Mouse (Mus musculus): ENCODE results near the gene G3bp2. TPM values are rescaled to one million over a fixed set of nuclear protein-coding genes. Genes with fewer than 3 reads are reported as not detected.
A peak's percentile ranks its signal among the peaks of the same experiment; 100 is the strongest.

G3bp2 gene
- polyA plus RNA-seq, 1 experiment from 2014 or later: 334 TPM

DNA sequence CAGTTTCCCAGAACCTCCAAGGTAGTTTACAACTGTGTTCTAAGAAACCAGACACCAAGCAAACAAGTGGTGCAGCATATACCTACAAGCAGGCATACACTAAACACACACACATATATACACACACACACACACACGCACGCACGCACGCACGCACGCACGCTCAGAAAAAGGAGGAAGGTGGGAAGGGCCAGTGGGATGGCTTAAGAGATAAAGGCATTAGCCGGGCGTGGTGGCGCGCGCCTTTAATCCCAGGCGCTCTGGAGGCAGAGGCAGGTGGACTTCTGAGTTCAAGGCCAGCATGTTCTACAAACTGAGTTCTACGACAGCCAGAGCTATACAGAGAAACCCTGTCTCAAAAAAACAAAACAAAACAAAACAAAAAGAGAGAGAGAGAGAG is 9.5 kb downstream of the G3bp2 start:
- Histone ChIP-seq H3K4me3 (no peak overlapping the region), H3K27me3 (no peaks in the 10 kb centered on the region), H3K36me3 (peaks cover 8% of the 10 kb centered on the region), H3K4me2 (replicated peaks) (no peak overlapping the region), H3K9me3 (replicated peaks) (no peaks in the 10 kb centered on the region), H3K27ac (no peak overlapping the region), H3K9ac (no peak overlapping the region), H3K4me1 (no peaks in the 10 kb centered on the region)
- ATAC-seq (ENCODE audit: low FRiP score): no peak
- WGBS: 92% methylated on average over 14 of the region's 14 CpGs

DNA sequence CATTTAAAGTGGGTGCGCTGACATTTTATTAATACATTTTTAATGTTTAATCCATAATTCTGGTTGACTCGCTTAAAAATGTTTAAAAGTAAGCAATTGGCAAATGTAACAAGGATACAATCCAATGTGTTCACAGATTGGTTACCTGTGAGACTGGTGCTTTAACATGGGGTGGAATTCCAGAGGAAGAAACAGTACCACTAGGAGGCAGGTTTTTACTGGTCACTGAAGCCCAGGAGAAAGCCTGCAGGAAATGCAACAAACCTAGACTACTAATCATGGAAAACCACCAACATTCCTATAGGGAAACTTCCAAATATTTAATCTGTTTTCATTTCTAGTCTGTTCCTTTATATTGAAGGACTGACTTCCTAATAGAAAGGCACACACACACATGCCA is 20.3 kb downstream of the G3bp2 start:
- Histone ChIP-seq H3K36me3 (peaks cover 65% of the 10 kb centered on the region), H3K4me3 (no peak overlapping the region), H3K27me3 (no peaks in the 10 kb centered on the region), H3K9me3 (replicated peaks) (no peaks in the 10 kb centered on the region), H3K9ac (no peak overlapping the region), H3K4me2 (replicated peaks) (no peak overlapping the region), H3K4me1 (no peaks in the 10 kb centered on the region), H3K27ac (no peak overlapping the region)
- ATAC-seq (ENCODE audit: low FRiP score): no peak
- 99% methylated on average over 2 of the region's 2 CpGs for WGBS

GRCm38 (mm10) chr5:92052866-92053265 is 30.7 kb downstream of the G3bp2 start:
- H3K4me3 ChIP-seq: no peak overlapping the region
- H3K27ac ChIP-seq: no peak overlapping the region
- H3K4me1 ChIP-seq: no peaks in the 10 kb centered on the region
- no peak overlapping the region for H3K9ac ChIP-seq
- WGBS: 92% methylated on average over 6 of the region's 6 CpGs
- ATAC-seq (ENCODE audit: low FRiP score): no peak
- no peak overlapping the region for H3K4me2 ChIP-seq (replicated peaks)
- H3K27me3 ChIP-seq: no peaks in the 10 kb centered on the region
- H3K9me3 ChIP-seq (replicated peaks): no peaks in the 10 kb centered on the region
- H3K36me3 ChIP-seq: peaks cover 56% of the 10 kb centered on the region

- ATAC-seq (ENCODE audit: low FRiP score): no peak
- 87% methylated on average over 3 of the region's 3 CpGs for WGBS
- Histone ChIP-seq H3K9me3 (replicated peaks) (no peaks in the 10 kb centered on the region), H3K4me2 (replicated peaks) (no peak overlapping the region), H3K4me3 (no peak overlapping the region), H3K27me3 (no peaks in the 10 kb centered on the region), H3K9ac (no peak overlapping the region), H3K4me1 (no peaks in the 10 kb centered on the region), H3K27ac (no peak overlapping the region), H3K36me3 (peaks cover 32% of the 10 kb centered on the region)
Observed at GRCm38 (mm10) chr5:92050419-92050818, 33.1 kb downstream of the G3bp2 start.

GRCm38 (mm10) chr5:92043783-92044182 is 39.7 kb downstream of the G3bp2 start, which contains the start of gene Cdkl2:
Cdkl2 (minus strand) TSS chr5:92043883.
- 73% methylated on average over 4 of the region's 4 CpGs for WGBS
- H3K27me3 ChIP-seq: peaks cover 7% of the 10 kb centered on the region
- H3K4me1 ChIP-seq: 0 out of 2 replicates have a peak, but pooled peaks cover 3% of the 10 kb centered on the region
- peak within 1 kb of the TSS; percentile 63 for H3K4me3 ChIP-seq
- no peaks in the 10 kb centered on the region for H3K36me3 ChIP-seq
- no peaks in the 10 kb centered on the region for H3K9me3 ChIP-seq (replicated peaks)
- peak within 1 kb of the TSS; percentile 91 for H3K4me2 ChIP-seq (replicated peaks)
- ATAC-seq (ENCODE audit: low FRiP score): no peak
- H3K27ac ChIP-seq: no peak within 1 kb of the TSS
- H3K9ac ChIP-seq: peak within 1 kb of the TSS; percentile 32; the same call in 1 of the 2 replicates

GRCm38 (mm10) chr5:92042377-92043348 is 40.9 kb downstream of the G3bp2 start:
- peak overlapping the region; percentile 32; the same call in 1 of the 2 replicates for H3K9ac ChIP-seq
- peak overlapping the region; percentile 91 for H3K4me2 ChIP-seq (replicated peaks)
- H3K4me1 ChIP-seq: 0 out of 2 replicates have a peak, but pooled peaks cover 3% of the 10 kb centered on the region
- peak; percentile 99 for ATAC-seq (ENCODE audit: low FRiP score)
- 1% methylated on average over 68 of the region's 68 CpGs for WGBS
- no peaks in the 10 kb centered on the region for H3K36me3 ChIP-seq
- no peaks in the 10 kb centered on the region for H3K9me3 ChIP-seq (replicated peaks)
- H3K4me3 ChIP-seq: peak overlapping the region; percentile 63
- H3K27me3 ChIP-seq: peaks cover 9% of the 10 kb centered on the region
- no peak overlapping the region for H3K27ac ChIP-seq

DNA sequence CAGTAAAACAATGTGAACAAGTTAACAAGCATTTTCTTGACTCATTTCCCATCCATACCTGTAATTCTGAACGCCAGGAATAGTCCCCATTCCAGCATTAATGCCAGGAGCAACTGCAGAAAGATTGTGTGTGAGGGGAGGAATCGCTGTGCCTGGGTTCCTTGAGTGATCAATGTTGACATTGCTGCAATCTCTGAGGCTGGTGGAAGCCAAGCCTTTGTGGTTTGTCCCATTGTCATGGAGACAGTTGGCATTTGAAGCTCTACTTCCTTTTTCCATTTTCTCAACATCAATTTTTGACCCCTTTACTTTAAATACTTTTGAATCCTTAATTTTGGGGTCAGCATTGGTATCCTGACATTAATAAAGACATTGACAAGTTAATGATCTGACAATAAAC is 63.6 kb downstream of the G3bp2 start:
- no peak for ATAC-seq (ENCODE audit: low FRiP score)
- Histone ChIP-seq H3K4me1 (no peaks in the 10 kb centered on the region), H3K9ac (no peak overlapping the region), H3K4me2 (replicated peaks) (no peak overlapping the region), H3K9me3 (replicated peaks) (no peaks in the 10 kb centered on the region), H3K4me3 (no peak overlapping the region), H3K27ac (no peak overlapping the region), H3K27me3 (no peaks in the 10 kb centered on the region), H3K36me3 (no peaks in the 10 kb centered on the region)
- 66% methylated on average over 2 of the region's 2 CpGs for WGBS

DNA sequence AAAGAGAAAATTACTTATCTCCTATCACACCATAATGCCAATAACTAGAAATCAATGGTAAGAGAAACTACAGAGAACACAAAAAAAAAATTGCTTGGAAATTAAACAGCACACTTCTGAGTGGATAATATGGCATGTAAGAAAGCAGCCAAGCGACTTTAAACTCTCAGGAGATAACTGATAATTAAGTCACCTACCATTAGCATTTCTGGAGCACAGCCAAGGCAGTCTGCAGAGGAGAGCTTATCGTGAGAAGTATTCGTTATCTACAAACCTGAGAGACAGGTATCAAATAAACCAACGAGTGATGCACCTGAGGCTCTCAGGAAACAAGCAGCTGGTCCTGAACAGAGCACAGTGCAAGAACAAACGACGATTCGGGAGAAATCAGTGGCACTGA is 71.8 kb downstream of the G3bp2 start:
- Histone ChIP-seq H3K9me3 (replicated peaks) (no peaks in the 10 kb centered on the region), H3K36me3 (no peaks in the 10 kb centered on the region), H3K27me3 (no peaks in the 10 kb centered on the region), H3K9ac (no peak overlapping the region), H3K27ac (no peak overlapping the region), H3K4me3 (no peak overlapping the region), H3K4me1 (no peaks in the 10 kb centered on the region), H3K4me2 (replicated peaks) (no peak overlapping the region)
- ATAC-seq (ENCODE audit: low FRiP score): no peak
- 78% methylated on average over 7 of the region's 7 CpGs for WGBS

DNA sequence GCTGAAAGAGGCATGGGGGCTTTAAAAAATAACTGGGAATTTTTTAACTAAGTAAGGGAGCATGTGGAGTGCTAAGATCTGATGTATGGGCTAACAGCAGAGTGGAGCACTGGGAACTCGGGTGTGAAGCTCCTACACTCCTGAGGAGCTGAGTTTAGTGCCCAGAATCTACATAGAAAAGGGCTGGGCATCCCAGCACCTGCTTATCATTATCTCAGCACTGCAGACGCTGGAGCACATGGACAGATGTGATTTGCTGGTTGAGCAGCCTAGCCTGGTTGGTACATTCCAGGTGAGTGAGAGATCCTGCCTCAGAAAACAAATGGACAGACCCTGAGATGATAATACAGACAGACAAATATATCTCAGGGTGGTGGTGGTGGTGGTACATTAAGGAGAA is 73.7 kb downstream of the G3bp2 start:
- ATAC-seq (ENCODE audit: low FRiP score): no peak
- Histone ChIP-seq H3K4me3 (no peak overlapping the region), H3K9ac (no peak overlapping the region), H3K27ac (no peak overlapping the region), H3K4me2 (replicated peaks) (no peak overlapping the region), H3K4me1 (no peaks in the 10 kb centered on the region), H3K27me3 (no peaks in the 10 kb centered on the region), H3K36me3 (no peaks in the 10 kb centered on the region), H3K9me3 (replicated peaks) (no peaks in the 10 kb centered on the region)
- 40% methylated on average over 2 of the region's 2 CpGs for WGBS

DNA sequence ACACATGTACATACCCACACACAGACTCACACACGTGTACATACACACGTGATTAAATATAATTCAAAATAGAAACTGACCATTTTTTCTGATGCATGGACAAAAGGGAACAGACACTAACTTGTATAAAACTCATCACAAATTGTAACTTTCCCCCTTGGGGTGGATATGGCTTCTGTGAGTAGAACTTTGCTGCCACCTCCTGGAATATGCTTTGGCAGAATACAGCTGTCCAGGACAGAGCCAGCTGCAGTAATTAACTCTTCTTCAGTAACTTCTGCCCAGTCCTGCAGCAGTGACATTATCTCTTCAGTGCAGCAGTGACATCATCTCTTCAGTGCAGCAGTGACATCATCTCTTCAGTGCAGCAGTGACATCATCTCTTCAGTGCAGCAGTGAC is 80.5 kb downstream of the G3bp2 start:
- 63% methylated on average over 2 of the region's 2 CpGs for WGBS
- H3K4me3 ChIP-seq: no peak overlapping the region
- no peaks in the 10 kb centered on the region for H3K4me1 ChIP-seq
- H3K9me3 ChIP-seq (replicated peaks): no peaks in the 10 kb centered on the region
- no peaks in the 10 kb centered on the region for H3K27me3 ChIP-seq
- no peak overlapping the region for H3K4me2 ChIP-seq (replicated peaks)
- no peaks in the 10 kb centered on the region for H3K36me3 ChIP-seq
- no peak overlapping the region for H3K9ac ChIP-seq
- ATAC-seq (ENCODE audit: low FRiP score): no peak
- H3K27ac ChIP-seq: no peak overlapping the region
